Mouse (Mus musculus) heart, postnatal 10 days (tissue): Measurements from ENCODE around the gene Gstcd. TPM values are rescaled to one million over a fixed set of nuclear protein-coding genes. Genes with fewer than 3 reads are reported as not detected.

Experiments
- DNase-seq, 2 experiments: peaks; one replicate each; pipeline ENCODE4 v3.0.0; 2021
- intact Hi-C: fragments of 180-260 bp; cut with DNase I; formaldehyde crosslinking; loops from one replicate; pipeline ENCODE4 v1.15.1; 2025
- total RNA-seq, 2 experiments: library from RNA; stranded (reverse); gene quantifications; 2 replicates each; pipeline ENCODE4 v1.2.3; 2021

Gstcd gene
- total RNA-seq, 2 experiments from 2014 or later: 5.6 to 6.2 TPM

DNA sequence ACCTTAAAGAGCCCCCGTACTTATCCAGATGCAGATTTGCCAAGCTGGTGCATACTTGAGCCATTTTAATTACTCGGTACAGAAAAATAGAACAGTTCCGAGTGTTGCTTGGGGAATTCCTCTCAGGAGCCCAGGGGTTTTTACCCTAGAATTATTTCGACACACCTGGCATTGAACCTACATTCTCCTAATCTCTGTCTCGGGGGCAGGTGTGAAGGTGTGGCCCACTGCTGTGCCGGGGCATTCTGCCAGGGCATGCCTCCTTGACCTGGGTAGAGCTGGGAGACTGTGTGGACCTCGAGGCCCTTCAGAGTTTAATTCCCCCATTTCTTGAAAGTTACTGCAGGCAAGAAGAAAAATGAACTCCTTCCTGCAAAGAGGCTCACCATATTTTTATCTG, 146.2 kb downstream of the Gstcd start:
- intact Hi-C loops: no loop called here
- no peak for DNase-seq

DNA sequence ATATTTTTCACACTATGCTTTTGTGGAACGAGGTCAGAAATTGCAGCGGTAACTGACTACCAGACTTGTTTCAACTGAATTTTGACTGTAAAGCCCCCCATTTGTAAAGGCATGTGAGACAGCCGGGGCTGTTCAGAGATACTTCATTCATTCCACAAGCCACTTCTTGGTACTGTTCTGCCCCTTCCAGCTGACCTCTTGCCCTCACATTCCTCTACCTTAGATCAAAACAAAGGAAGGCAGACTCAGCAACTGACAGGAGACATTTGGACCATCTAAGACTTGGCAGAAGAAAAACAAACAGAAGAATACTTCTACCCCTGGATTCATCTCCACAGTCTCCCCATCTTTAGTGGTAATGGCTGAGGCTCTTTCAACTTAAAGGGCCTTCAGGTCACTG, 147.2 kb downstream of the Gstcd start:
- intact Hi-C loops: no loop called here
- DNase-seq: no peak

DNA sequence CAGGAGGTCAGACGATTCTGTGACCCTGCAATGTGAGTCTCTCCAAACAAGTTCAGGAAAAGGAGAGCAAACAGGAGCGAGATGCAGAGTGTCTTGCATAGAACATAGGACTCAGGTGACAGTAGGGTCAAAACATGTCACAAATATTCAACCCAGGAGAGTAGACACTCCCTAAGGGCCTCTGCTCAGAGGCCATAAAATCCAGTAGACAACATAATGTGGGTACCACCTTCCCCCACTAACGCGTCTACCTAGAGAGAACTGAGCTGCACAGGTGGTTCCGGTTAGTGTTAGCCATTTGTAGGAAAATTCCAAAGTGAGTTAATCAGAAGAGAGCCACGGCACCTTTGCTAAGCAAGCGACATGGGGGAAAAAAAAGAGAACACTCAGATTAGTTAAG, 147.6 kb downstream of the Gstcd start:
- intact Hi-C loops: no loop called here
- no peak for DNase-seq

DNA sequence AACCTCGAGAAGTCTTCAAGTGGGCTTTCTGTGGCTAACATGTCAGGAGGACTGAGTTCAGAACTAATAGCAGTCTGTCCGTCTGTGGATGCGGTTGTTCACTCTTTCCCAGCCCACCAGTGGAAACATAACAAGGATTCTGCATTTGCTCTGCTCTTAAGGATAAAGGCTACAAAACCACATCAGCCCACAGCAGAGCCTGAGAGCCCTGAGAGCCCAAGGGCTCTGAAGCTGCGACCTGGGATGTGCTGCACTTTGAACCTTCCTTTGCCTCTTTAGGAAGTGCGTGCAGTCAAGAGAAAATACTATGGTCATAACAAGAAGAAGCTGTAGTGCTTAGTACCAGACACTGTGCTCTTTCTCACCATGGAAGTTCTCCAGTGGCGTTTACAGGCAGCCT, 149.1 kb downstream of the Gstcd start:
- intact Hi-C loops: no loop called here
- no peak for DNase-seq

DNA sequence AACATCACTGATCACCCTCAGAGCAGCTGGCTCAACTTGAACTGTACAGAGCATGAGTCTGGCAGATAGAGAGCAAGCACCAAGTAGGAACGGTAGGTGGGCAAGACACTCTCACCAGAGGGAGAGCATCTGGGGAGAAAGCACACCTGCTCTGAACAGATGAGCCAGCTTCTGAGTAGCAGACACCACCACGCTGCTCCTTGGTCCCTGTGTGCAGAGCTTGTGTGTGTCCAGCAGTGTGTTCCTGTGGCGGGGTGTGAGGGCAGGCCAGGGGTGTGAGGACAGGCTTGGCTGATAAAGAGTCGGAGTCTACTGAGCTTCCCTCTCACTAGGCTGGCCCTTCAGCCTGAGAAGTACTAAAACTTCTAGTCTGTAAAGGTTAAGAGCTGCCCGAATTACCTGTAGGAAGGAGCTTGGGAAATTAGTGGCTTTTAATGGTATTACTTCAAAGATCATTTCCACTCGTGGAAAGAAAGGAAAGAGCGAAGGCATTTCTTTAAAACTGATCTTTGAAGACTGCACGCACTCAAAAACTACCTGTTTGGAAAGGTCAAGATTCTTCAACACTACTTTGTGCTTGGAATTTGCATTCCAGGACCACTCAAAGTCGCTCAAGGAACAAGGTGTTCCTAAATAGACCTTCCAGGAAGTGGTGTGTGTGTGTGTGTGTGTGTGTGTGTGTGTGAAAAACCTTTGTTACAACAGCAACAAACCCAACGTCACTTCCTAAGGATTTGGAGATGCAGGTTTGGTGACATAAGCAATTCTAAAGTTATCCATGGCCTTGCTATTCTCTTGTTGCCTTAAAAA, 151.4 kb downstream of the Gstcd start:
- intact Hi-C loops: no loop called here
- DNase-seq: no peak

DNA sequence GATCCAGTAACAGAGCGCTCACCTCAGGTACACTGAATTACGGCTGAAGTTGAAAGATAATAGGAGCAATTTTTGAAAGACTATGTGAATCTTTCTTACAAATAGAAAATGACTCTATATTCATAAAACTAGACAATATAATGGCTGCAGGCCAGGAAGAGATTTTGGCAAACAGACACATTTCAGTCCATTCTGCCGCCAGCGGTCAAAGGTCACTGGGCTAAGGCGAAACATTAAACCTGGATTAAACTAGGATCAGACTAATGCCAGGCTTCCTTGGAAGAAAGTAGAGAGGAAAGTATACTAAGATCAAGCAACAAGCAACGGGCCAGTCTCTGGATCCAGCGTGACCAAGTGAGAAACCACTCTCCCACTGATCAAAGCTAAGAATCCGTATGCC, 152.8 kb downstream of the Gstcd start:
- intact Hi-C loops: no loop called here
- DNase-seq: no peak

DNA sequence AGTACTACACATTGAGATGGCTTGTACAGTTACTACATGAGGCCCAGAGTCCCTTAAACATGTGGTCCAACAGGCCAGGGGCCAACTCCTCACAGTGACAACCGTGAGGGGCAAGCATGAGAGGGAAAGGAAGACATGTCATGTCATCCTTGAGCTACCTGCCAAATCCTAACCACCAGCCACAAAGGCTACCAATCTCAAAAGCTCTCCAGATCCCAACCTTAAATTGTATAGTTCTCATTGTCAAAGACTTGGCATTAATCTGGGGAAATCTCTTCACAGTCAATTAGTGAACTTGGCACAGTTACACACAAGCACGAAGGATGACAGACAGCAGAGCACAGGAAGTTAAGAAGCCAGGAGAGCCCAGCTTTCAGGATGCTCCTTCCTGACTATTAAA, 157.2 kb downstream of the Gstcd start:
- no peak for DNase-seq

More for the DNA sequence above, 157.2 kb downstream of the Gstcd start:
- intact Hi-C loops: no loop called here

Other genes starting within 250 kb of the Gstcd start
- 1 to 10 TPM; 4.6 to 4.7 TPM for gene Npnt, start 141.7 kb downstream of the Gstcd start, total RNA-seq
- 10 to 100 TPM in 1 of 2 experiments, 1 to 10 TPM in 1; 7.9 to 10.4 TPM for gene Ints12, start 193 bp downstream of the Gstcd start, total RNA-seq
- gene Arhgef38, start 142.9 kb upstream of the Gstcd start, total RNA-seq: not detected
- 100 to 1,000 TPM; 105 to 116 TPM for gene Ppa2, start 218.1 kb upstream of the Gstcd start, total RNA-seq